Mouse (Mus musculus) embryonic fibroblast, embryonic 13.5 days (primary cell): ENCODE data around the gene Celsr1.

Experiments
- CTCF ChIP-seq: IDR thresholded peaks from 2 replicates; pipeline ENCODE4 v1.5.1; 2011; ENCODE audit warnings: mild to moderate bottlenecking, control low read depth, low read length, moderate library complexity, borderline replicate concordance; ENCODE audit not compliant: insufficient read depth
- POLR2A ChIP-seq: IDR thresholded peaks from 2 replicates; pipeline ENCODE4 v1.6.1; 2011; ENCODE audit warnings: low read depth, mild to moderate bottlenecking, control low read depth, low read length, moderate library complexity

- TF ChIP-seq POLR2A = no peak
- no peak for TF ChIP-seq CTCF
These were observed 156.2 kb downstream of the Celsr1 start for GRCm38 (mm10) chr15:85877336-85877735.
